Mouse (Mus musculus) olfactory bulb, adult 2 months (tissue): ENCODE measurements around the gene Rims4.

Source experiments
- CTCF ChIP-seq: fragments of 200-500 bp; IDR thresholded peaks from 2 replicates; pipeline ENCODE4 v1.5.1; 2012; ENCODE audit warnings: low read depth, mild to moderate bottlenecking, low read length, moderate library complexity; ENCODE audit not compliant: insufficient read depth
- POLR2A ChIP-seq: fragments of 200-500 bp; IDR thresholded peaks from 2 replicates; pipeline ENCODE4 v1.6.1; 2012; ENCODE audit warnings: mild to moderate bottlenecking, low read depth, low read length, moderate library complexity; ENCODE audit not compliant: insufficient read depth

- TF ChIP-seq CTCF (no peak), POLR2A (no peak)
Observed at GRCm38 (mm10) chr2:163953622-163954310, 35.3 kb upstream of the Rims4 start.
